In the genomic region with DNA sequence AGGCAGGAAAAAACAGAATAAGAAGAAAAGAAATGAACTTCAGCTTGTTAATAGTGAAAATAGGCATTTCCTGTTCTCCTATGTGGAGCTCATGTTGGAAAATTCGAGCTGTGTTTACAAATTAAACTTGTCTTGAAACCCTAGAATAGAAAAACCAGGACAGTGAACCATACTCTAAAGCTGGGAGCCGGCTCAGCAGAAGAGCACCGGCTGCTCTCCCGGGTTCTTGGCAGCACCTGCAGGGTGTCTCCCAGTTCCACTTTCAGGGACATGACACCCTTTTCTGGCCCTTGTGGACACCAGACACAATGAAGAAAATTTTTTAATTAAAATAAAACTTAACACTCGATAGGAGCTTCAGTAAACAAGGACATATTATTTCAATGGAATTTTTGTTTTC, we compare ENCODE assay signal across 6 mouse cellular contexts.
"Had no signal": no experiment of that assay in that cellular context is flagged by ENCODE, and none has a peak within 500 bp of the region (broad histone marks: within the 10 kb centered on the region; RNA-seq: fewer than 3 reads in every experiment).

No protein-coding gene starts in this region.

- DNase-seq: kidney, adult 9 months; kidney, postnatal 36 days; lung, adult 18-20 months; right cerebral cortex, postnatal 14 days; thymus, postnatal 36 days had no signal

- ATAC-seq: midbrain, embryonic 16.5 days had no signal
